Mouse (Mus musculus) hindbrain, embryonic 13.5 days (tissue): ENCODE measurements around the gene Cbr2. TPM values are rescaled to one million over a fixed set of nuclear protein-coding genes. Genes with fewer than 3 reads are reported as not detected.

Source experiments
- ATAC-seq: fragments of 200-750 bp; cut with Nextera tagmentation; 2 replicates; pipeline ENCODE4 v1.8.0; 2017; ENCODE audit warnings: moderate TSS enrichment; ENCODE audit not compliant: low FRiP score
- H3K27ac ChIP-seq: fragments of 300-500 bp; sonication (generic); 2 replicates; pipeline ENCODE4 v1.5.1; 2015; ENCODE audit warnings: inconsistent platforms, mild to moderate bottlenecking, moderate library complexity
- H3K27me3 ChIP-seq: fragments of 300-500 bp; sonication (generic); 2 replicates; pipeline ENCODE4 v1.6.1; 2015; ENCODE audit warnings: mild to moderate bottlenecking, inconsistent platforms
- H3K36me3 ChIP-seq: fragments of 300-500 bp; sonication (generic); 2 replicates; pipeline ENCODE4 v1.6.1; 2015; ENCODE audit warnings: mild to moderate bottlenecking, inconsistent platforms
- H3K4me1 ChIP-seq: fragments of 300-500 bp; sonication (generic); replicated peaks from 2 replicates; pipeline ENCODE4 v1.6.1; 2015; ENCODE audit warnings: inconsistent platforms
- H3K4me2 ChIP-seq: fragments of 300-500 bp; sonication (generic); 2 replicates; pipeline ENCODE4 v1.6.1; 2015; ENCODE audit warnings: inconsistent platforms, mild to moderate bottlenecking, moderate library complexity
- H3K4me3 ChIP-seq: fragments of 300-500 bp; sonication (generic); 2 replicates; pipeline ENCODE4 v1.5.1; 2015; ENCODE audit warnings: mild to moderate bottlenecking, inconsistent platforms
- H3K9ac ChIP-seq: fragments of 300-500 bp; sonication (generic); 2 replicates; pipeline ENCODE4 v1.6.1; 2015; ENCODE audit warnings: mild to moderate bottlenecking, inconsistent platforms
- H3K9me3 ChIP-seq: fragments of 300-500 bp; sonication (generic); 2 replicates; pipeline ENCODE4 v1.6.1; 2016; ENCODE audit warnings: inconsistent platforms
- WGBS: fragments of 180-500 bp; shearing (Covaris S2); methylation state at CpG from one replicate; pipeline ENCODE4 v1.1.7; 2015; 5-methylcytosine and 5-hydroxymethylcytosine counted together
- polyA plus RNA-seq: library from polyadenylated mRNA; unstranded; fragments of >200 nt; fragmentation: Nextera tagmentation; extraction: Ambion mirVana; gene quantifications from 2 replicates; pipeline ENCODE4 v1.2.1, GENCODE M21; 2015

The Cbr2 gene
- polyA plus RNA-seq, 1 experiment from 2014 or later, result 0.49 TPM

DNA sequence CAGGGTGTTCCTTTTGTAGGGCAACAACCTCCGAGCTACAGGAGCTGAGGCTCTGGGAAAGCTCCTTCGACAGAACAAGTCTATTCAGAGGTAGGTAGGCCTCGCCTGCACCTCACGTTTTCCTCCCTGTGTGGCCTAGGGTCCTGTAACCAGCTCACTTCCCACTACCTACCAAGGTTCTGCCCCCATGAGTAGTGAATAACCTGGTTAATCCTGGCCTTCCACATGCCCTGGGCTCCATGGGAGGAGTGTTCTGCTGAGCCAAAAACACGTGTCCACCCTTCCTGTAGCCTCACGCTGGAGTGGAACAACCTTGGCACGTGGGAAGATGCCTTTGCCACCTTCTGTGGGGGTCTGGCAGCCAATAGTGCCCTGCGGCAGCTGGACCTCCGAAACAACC, 16.8 kb downstream of the Cbr2 start:
- ATAC-seq, result no peak
- H3K4me2 ChIP-seq, result peak overlapping the region; percentile 99; the same call in 1 of the 2 replicates
- H3K4me3 ChIP-seq, result peak overlapping the region; percentile 63; the same call in 1 of the 2 replicates
- H3K36me3 ChIP-seq, result peaks cover 45% of the 10 kb centered on the region
- H3K4me1 ChIP-seq, result peaks cover 34% of the 10 kb centered on the region
- no peaks in the 10 kb centered on the region for H3K27me3 ChIP-seq
- H3K27ac ChIP-seq, result no peak overlapping the region
- 91% methylated on average over 9 of the region's 9 CpGs for WGBS
- peak overlapping the region; percentile 86; the same call in 1 of the 2 replicates for H3K9ac ChIP-seq
- no peaks in the 10 kb centered on the region for H3K9me3 ChIP-seq

- Histone ChIP-seq H3K9me3 (no peaks in the 10 kb centered on the region), H3K4me1 (peaks cover 34% of the 10 kb centered on the region), H3K27ac (peak overlapping the region; percentile 60), H3K36me3 (peaks cover 51% of the 10 kb centered on the region), H3K4me2 (peak overlapping the region; percentile 99), H3K4me3 (peak overlapping the region; percentile 63), H3K9ac (peak overlapping the region; percentile 86), H3K27me3 (no peaks in the 10 kb centered on the region)
- 57% methylated on average over 10 of the region's 10 CpGs for WGBS
- ATAC-seq, result no peak
These were observed 17.4 kb downstream of the Cbr2 start for GRCm38 (mm10) chr11:120714546-120714945.

DNA sequence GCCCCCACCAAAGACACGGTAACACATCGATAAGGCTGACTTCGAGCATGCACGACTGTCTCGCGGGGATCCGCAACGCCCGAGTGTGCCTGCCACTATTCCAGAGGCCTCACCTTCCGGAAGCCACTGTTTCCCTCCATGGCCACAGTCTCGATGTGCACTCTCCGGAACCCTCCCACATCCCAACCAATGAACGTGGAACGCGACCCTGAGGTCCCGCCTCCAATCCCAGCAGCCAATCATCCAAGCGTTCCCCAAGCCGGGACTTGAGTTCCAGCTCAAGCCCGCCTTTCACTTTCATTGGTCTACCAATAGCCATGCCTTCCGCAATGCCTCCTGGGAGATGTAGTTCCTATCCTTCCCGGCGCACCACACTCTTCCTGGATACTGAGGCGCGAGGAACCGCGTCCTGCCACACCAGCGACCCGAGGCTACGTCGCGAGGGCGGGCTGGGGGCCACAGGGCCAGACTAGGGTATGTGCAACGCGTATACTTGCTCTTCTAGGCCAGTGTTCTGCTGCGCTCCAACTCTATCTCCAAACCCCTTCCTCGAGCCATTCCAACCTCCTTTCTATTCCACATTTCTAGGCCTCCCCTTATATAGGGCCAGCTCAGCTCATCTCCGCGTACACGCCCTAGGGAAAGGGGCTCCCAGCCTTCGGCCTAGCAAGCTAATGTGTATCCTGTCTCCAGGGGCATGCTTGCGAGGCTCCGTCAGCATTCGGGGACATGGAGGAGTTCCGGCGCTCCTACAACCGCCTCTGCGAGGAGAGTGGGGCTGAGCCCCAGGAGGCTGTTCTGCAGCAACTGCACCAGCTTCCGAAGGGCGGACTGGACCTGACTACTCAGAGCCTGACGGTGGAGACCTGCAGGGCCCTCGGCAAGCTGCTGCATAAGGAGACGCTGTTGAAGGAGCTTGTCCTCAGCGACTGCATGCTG, 18.1 kb downstream of the Cbr2 start, which contains the start of the genes Cenpx and Lrrc45:
Gene Cenpx, minus strand, starts transcription at position 159 of the 939 bp plus-strand sequence.
Gene Lrrc45, plus strand, starts transcription at position 346 of the 939 bp plus-strand sequence.
- Histone ChIP-seq H3K27ac (peak within 1 kb of the TSS; percentile 84), H3K4me3 (peak within 1 kb of the TSS; percentile 63), H3K4me2 (peak within 1 kb of the TSS; percentile 99), H3K9me3 (no peaks in the 10 kb centered on the region), H3K9ac (peak within 1 kb of the TSS; percentile 86), H3K27me3 (no peaks in the 10 kb centered on the region), H3K36me3 (peaks cover 55% of the 10 kb centered on the region), H3K4me1 (peaks cover 34% of the 10 kb centered on the region)
- peak; percentile 97 for ATAC-seq
- WGBS, result 2% methylated on average over 53 of the region's 53 CpGs

DNA sequence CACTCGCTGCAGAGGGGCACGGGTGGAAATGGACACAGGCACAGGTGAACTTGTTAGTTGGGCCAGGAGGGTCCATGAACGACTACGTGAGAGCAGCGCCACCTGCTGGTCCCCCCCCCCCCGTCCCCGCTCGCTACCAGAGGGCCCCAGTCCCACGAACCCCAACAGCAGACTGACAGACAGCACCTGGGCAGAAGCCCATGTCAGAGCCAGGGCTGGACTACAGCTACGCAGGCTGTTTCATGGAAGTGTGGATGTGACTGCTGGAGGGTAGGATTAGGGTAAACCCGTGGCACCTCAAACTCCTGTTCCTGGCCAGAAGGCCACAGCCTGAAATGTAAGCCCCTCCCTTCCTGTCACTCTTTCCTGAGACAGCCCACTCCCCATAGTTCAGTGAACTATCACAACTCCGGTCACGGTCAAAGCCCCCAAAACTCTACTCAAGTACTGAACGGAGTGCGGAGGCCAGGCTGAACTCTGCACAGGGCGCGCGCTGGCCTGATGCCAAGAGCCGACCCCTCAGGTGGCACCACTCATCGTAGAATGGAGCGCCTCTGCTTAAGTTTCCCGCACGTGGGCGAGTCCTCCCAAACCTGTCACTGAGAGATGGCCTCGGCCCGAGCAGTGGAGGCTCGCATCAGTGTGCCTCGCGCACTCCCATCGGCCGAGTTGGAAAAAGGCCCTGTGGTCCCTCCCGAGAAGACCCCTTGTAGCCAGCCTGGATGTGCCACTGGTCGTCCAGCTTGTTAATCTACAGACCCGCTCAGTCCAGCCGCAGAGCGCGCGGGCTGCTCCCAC, 18.9 kb downstream of the Cbr2 start:
- 1% methylated on average over 38 of the region's 38 CpGs for WGBS
- H3K9me3 ChIP-seq, result no peaks in the 10 kb centered on the region
- H3K36me3 ChIP-seq, result peaks cover 50% of the 10 kb centered on the region
- ATAC-seq, result peak; percentile 66
- H3K9ac ChIP-seq, result peak overlapping the region; percentile 82
- peaks cover 34% of the 10 kb centered on the region for H3K4me1 ChIP-seq
- peak overlapping the region; percentile 99 for H3K4me2 ChIP-seq
- no peaks in the 10 kb centered on the region for H3K27me3 ChIP-seq
- peak overlapping the region; percentile 84 for H3K27ac ChIP-seq
- peak overlapping the region; percentile 63 for H3K4me3 ChIP-seq

GRCm38 (mm10) chr11:120711980-120712604, 19.8 kb downstream of the Cbr2 start:
- Histone ChIP-seq H3K27me3 (no peaks in the 10 kb centered on the region), H3K4me2 (peak overlapping the region; percentile 99), H3K27ac (no peak overlapping the region), H3K9me3 (no peaks in the 10 kb centered on the region), H3K4me3 (no peak overlapping the region), H3K9ac (peak overlapping the region; percentile 82; the same call in 1 of the 2 replicates), H3K36me3 (peaks cover 41% of the 10 kb centered on the region), H3K4me1 (peaks cover 36% of the 10 kb centered on the region)
- 63% methylated on average over 8 of the region's 8 CpGs for WGBS
- no peak for ATAC-seq

- ATAC-seq, result no peak
- Histone ChIP-seq H3K27me3 (no peaks in the 10 kb centered on the region), H3K36me3 (peaks cover 30% of the 10 kb centered on the region), H3K27ac (no peak overlapping the region), H3K4me1 (peaks cover 44% of the 10 kb centered on the region), H3K9ac (no peak overlapping the region), H3K9me3 (no peaks in the 10 kb centered on the region), H3K4me2 (no peak overlapping the region), H3K4me3 (no peak overlapping the region)
- WGBS, result 60% methylated on average over 5 of the region's 5 CpGs
These were observed 21.2 kb downstream of the Cbr2 start for GRCm38 (mm10) chr11:120710672-120711071.

DNA sequence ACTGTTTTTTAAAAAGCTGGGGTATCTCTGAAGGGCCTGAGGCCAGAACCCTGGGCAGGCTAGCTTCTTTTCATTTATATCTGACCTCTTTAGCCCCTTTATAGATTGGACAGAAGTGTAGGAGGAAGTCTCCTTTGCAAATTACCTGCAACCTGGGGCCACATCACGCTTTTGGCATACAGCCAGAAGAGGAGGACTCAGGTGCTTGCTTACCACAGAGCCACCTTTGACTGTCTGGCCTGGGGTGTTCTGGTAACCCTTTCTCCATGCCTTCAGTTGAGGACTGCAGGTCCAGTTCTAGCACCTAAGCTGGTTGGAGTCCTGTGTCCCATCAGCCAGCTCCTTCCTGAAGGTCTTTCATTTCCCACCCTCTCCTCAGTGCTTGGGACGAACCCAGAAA, 22.4 kb downstream of the Cbr2 start:
- H3K27ac ChIP-seq, result no peak overlapping the region
- no peak for ATAC-seq
- H3K4me1 ChIP-seq, result peaks cover 44% of the 10 kb centered on the region
- H3K27me3 ChIP-seq, result no peaks in the 10 kb centered on the region
- no peak overlapping the region for H3K4me2 ChIP-seq
- no peak overlapping the region for H3K4me3 ChIP-seq
- peaks cover 26% of the 10 kb centered on the region for H3K36me3 ChIP-seq
- H3K9me3 ChIP-seq, result no peaks in the 10 kb centered on the region
- H3K9ac ChIP-seq, result no peak overlapping the region
- 78% methylated on average over 2 of the region's 2 CpGs for WGBS

GRCm38 (mm10) chr11:120707969-120708368, 23.9 kb downstream of the Cbr2 start:
- no peaks in the 10 kb centered on the region for H3K9me3 ChIP-seq
- no peak overlapping the region for H3K9ac ChIP-seq
- H3K4me2 ChIP-seq, result no peak overlapping the region
- peaks cover 38% of the 10 kb centered on the region for H3K36me3 ChIP-seq
- H3K4me1 ChIP-seq, result peaks cover 46% of the 10 kb centered on the region
- no peak overlapping the region for H3K27ac ChIP-seq
- ATAC-seq, result no peak
- H3K4me3 ChIP-seq, result no peak overlapping the region
- WGBS, result 32% methylated on average over 5 of the region's 5 CpGs
- no peaks in the 10 kb centered on the region for H3K27me3 ChIP-seq

DNA sequence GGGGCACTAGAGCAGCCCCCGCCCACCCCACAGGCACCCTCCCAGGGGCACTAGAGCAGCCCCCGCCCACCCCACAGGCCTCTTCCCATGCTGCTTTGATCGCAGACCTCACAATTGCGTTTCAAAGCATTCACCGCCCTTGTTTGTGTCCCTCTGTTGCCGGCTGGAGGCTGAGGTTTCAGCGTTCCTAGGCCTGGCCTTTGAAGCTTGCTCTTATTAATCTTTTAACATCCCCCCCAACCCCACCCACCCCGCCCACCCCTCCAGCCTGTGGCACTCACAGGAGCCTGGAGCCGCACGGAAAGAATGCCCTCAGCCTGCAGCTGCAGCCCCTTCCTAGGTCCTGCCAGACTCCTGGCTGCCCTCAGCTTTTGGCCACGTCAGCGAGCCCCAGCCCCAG, 24.7 kb downstream of the Cbr2 start:
- H3K9ac ChIP-seq, result no peak overlapping the region; the same call in 1 of the 2 replicates
- ATAC-seq, result no peak
- H3K4me2 ChIP-seq, result no peak overlapping the region
- WGBS, result 11% methylated on average over 12 of the region's 12 CpGs
- H3K36me3 ChIP-seq, result peaks cover 42% of the 10 kb centered on the region
- H3K27ac ChIP-seq, result no peak overlapping the region
- peaks cover 39% of the 10 kb centered on the region for H3K4me1 ChIP-seq
- no peaks in the 10 kb centered on the region for H3K27me3 ChIP-seq
- H3K4me3 ChIP-seq, result no peak overlapping the region
- no peaks in the 10 kb centered on the region for H3K9me3 ChIP-seq

DNA sequence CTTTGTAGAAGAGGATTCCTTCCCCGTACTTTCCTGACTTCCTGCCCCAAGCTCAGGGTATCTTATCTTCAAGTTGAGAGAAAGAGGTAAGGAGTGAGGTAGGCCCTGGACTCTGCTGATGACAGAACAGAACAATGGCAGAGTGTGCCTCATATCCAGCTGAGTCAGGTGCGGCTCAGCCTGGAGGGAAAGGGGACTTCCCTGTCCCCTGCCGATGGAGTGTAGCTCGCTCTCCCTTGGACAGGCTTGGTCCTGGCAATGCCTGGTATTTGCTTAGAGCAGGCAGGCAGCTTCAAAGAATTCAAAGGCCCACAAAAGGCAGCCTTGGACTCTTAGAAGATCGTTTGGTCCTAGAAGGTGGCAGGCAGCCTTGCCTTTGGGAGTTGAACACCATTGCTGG, 25.8 kb downstream of the Cbr2 start:
- no peaks in the 10 kb centered on the region for H3K27me3 ChIP-seq
- no peaks in the 10 kb centered on the region for H3K9me3 ChIP-seq
- no peak overlapping the region for H3K4me2 ChIP-seq
- no peak overlapping the region for H3K4me3 ChIP-seq
- peaks cover 38% of the 10 kb centered on the region for H3K4me1 ChIP-seq
- no peak for ATAC-seq
- H3K36me3 ChIP-seq, result peaks cover 50% of the 10 kb centered on the region
- no peak overlapping the region for H3K27ac ChIP-seq
- H3K9ac ChIP-seq, result no peak overlapping the region
- 56% methylated on average over 5 of the region's 5 CpGs for WGBS

DNA sequence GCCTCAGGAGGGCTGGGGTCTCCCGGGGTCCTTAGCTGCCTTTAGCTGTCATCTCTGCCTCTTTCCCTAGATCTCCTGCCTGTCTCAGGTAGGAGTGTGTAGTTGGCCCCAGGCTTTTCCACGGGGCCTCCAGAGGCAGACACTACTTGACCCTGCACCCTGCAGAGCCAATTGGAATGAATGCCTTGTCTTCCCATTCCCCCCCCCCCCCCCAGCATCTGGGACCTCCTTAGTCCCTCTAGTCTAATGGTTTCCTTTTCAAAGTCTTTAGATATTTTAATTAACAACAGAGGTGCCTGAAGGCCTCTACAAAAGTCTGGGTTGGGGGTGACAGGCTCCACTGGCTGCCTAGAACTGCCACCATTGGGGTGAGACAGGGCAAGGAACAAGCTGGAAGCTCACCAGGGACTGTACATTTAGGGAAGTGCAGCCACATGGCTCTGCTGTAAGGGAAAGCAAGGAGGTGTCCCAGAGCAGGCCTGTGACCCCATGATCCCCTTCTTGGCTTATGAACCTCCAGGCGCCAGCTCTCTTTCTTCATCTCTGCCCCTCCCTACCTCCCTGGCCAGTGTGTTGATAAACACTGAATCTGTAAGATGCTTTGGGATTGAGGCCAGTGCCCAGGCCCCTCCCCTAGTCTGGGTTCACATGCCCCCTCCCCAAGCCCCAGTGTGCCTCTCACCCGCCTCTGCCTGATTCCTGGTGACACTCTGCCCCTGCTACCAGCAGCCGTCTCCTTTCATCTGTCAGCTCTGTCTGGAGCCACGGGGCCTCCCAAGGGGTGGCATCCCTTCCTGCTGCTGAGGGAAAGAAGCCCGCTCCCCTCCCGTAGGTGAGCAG, 27.2 kb downstream of the Cbr2 start:
- no peaks in the 10 kb centered on the region for H3K27me3 ChIP-seq
- peak overlapping the region; percentile 55 for H3K9ac ChIP-seq
- H3K4me2 ChIP-seq, result no peak overlapping the region
- ATAC-seq, result 0 out of 2 replicates have a peak, but pooled peaks have one; percentile 4
- H3K36me3 ChIP-seq, result peaks cover 51% of the 10 kb centered on the region
- H3K4me1 ChIP-seq, result peaks cover 38% of the 10 kb centered on the region
- WGBS, result 18% methylated on average over 8 of the region's 8 CpGs
- no peak overlapping the region for H3K4me3 ChIP-seq
- no peaks in the 10 kb centered on the region for H3K9me3 ChIP-seq
- H3K27ac ChIP-seq, result peak overlapping the region; percentile 14
